Mouse (Mus musculus): ENCODE measurements around the gene Itgal. TPM values are rescaled to one million over a fixed set of nuclear protein-coding genes. Genes with fewer than 3 reads are reported as not detected.

The Itgal gene
- total and polyA plus RNA-seq, 3 experiments: 0.92 to 9.7 TPM; not detected in 1

DNA sequence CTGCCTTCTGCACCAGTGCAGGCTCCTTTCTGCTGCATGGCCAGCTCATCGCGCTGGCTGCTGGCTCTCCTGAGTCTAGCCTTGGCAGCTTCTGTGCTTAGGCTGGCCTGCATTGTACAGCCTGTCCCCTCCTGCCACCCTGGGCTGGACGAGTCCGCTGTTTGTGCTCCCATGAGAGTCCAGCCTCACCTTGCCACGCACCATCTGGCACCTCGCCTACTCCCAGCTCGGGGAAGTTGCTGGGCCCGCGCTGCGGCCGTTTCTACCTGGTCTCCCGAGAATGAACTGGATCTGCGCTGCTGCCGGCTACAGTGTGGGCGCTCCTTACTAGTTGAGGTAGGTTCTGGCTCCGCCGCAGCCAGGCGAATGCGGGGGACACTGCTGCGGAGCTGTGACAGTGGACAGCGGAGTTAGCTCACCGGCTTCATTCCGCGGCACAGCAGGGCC is 67.4 kb downstream of the Itgal start (continued):
- TF ChIP-seq RCOR1 (IDR thresholded peaks at IDR 0.05; ENCODE audit: low read depth, low read length) (no peak), KAT2A (conservative IDR thresholded peaks at IDR 0.05; ENCODE audit: low read depth, low read length) (no peak)

DNA sequence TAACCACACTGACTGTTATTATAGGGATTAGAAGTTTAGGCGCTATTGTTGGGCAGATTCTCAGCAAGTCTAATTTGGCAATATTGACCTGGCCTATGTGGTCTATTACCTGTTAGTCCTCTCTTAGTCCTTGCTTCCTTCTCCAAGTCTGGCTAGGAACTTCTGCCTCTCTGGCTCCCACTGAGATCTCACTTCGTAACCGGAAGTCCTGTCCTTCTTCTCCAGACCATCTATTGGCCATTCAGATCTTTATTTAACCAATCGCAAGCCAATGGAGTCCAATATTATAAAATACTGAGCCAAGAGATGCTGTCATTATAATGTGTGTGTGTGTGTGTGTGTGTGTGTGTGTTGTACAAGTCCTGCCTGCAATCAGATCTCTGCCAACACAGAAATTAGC is 68.1 kb downstream of the Itgal start:
- Histone ChIP-seq H3K9ac (ENCODE audit: control insufficient read depth, low read depth, low read length, poor library complexity, severe bottlenecking) (no peak overlapping the region), H3K36me3 (ENCODE audit: control insufficient read depth in 1 of 2, insufficient read depth in 2 of 2, low read length in 2 of 2) (peaks cover 0 to 3% of the 10 kb centered on the region in 2 experiments; a peak in 1 of 4 replicates), H3K4me3 (ENCODE audit: control insufficient read depth in 1 of 2, insufficient read depth in 1 of 2, low read depth in 2 of 2, low read length in 2 of 2) (no peak overlapping the region), H3K4me1 (ENCODE audit: control insufficient read depth in 1 of 2, insufficient read depth in 2 of 2, low read length in 2 of 2) (0 out of 4 replicates have a peak, but pooled peaks cover 4% of the 10 kb centered on the region in 2 experiments), H3K79me2 (ENCODE audit: control insufficient read depth, insufficient read depth, low read length, poor library complexity) (no peaks in the 10 kb centered on the region), H3K27me3 (ENCODE audit: control insufficient read depth in 1 of 2, insufficient read depth in 2 of 2, low read length in 2 of 2) (no peaks in the 10 kb centered on the region), H3K9me3 (replicated peaks; ENCODE audit: insufficient read depth, low read length) (no peaks in the 10 kb centered on the region), H3K27ac (ENCODE audit: control insufficient read depth, low read depth, low read length) (no peak overlapping the region)
- DNase-seq (ENCODE audit: low read depth, low spot score): no peak
- TF ChIP-seq POLR2AphosphoS5 (IDR thresholded peaks at IDR 0.05; ENCODE audit: borderline replicate concordance, low read depth, low read length): no peak
- no peak for TF ChIP-seq RCOR1 (IDR thresholded peaks at IDR 0.05; ENCODE audit: low read depth, low read length)
- no peak for TF ChIP-seq TCF12 (IDR thresholded peaks at IDR 0.05; ENCODE audit: low read depth, low read length)
- TF ChIP-seq CHD1 (IDR thresholded peaks at IDR 0.05; ENCODE audit: low read depth, low read length): no peak
- TF ChIP-seq JUND (IDR thresholded peaks at IDR 0.05; ENCODE audit: low read depth, low read length): no peak
- TF ChIP-seq MXI1 (IDR thresholded peaks at IDR 0.05; ENCODE audit: low read depth, low read length): no peak
- TF ChIP-seq KAT2A (conservative IDR thresholded peaks at IDR 0.05; ENCODE audit: low read depth, low read length): no peak
- TF ChIP-seq GATA1 (IDR thresholded peaks at IDR 0.05; ENCODE audit: low read depth, low read length): no peak
- no peak for TF ChIP-seq USF1 (IDR thresholded peaks at IDR 0.05; ENCODE audit: low read depth, low read length)
- TF ChIP-seq HCFC1 (IDR thresholded peaks at IDR 0.05; ENCODE audit: low read depth, low read length): no peak
- TF ChIP-seq E2F4 (IDR thresholded peaks at IDR 0.05; ENCODE audit: borderline replicate concordance, low read depth, low read length): no peak
- no peak for TF ChIP-seq TAL1 (IDR thresholded peaks at IDR 0.05; ENCODE audit: low read length)
- no peak for TF ChIP-seq USF2 (IDR thresholded peaks at IDR 0.05; ENCODE audit: borderline replicate concordance in 1 of 2, insufficient read depth in 1 of 2, low read depth in 1 of 2, low read length in 2 of 2)
- no peak for TF ChIP-seq CTCF (IDR thresholded peaks at IDR 0.05 in 2 of 3, conservative IDR thresholded peaks at IDR 0.05 in 1 of 3; ENCODE audit: control insufficient read depth in 1 of 3, insufficient read depth in 1 of 3, low read depth in 2 of 3, low read length in 3 of 3, poor library complexity in 1 of 3, severe bottlenecking in 1 of 3)
- TF ChIP-seq RAD21 (IDR thresholded peaks at IDR 0.05; ENCODE audit: low read depth, low read length): no peak
- no peak for TF ChIP-seq MYC (IDR thresholded peaks at IDR 0.05; ENCODE audit: low read depth, low read length)
- TF ChIP-seq SIN3A (IDR thresholded peaks at IDR 0.05; ENCODE audit: low read length): no peak
- no peak for TF ChIP-seq ETS1 (IDR thresholded peaks at IDR 0.05; ENCODE audit: low read depth, low read length)

DNA sequence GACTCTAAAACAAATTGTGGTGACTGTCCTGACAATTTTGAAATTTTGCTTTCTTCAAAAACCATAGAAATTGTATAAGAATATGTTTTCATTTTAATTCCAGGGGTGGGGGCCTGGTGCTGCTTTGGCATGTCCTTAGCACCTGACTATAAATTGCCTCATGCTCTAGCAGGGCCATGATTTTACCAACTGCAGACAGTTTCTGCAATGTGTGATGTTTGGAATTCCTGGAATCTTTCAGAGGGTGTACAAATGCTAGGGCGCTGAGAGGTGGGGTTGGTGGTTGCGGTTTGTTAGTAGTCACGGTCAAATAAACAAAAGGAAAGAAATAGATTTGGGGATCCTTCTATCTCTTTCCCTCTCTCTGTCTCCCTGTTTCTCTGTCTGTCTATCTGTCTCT is 70.2 kb downstream of the Itgal start:
- H3K9ac ChIP-seq (ENCODE audit: control insufficient read depth, low read depth, low read length, poor library complexity, severe bottlenecking): no peak overlapping the region
- peaks cover 5 to 9% of the 10 kb centered on the region in 2 experiments for H3K4me1 ChIP-seq (ENCODE audit: control insufficient read depth in 1 of 2, insufficient read depth in 2 of 2, low read length in 2 of 2)
- no peak overlapping the region for H3K4me3 ChIP-seq (ENCODE audit: control insufficient read depth in 1 of 2, insufficient read depth in 1 of 2, low read depth in 2 of 2, low read length in 2 of 2)
- DNase-seq (ENCODE audit: low read depth, low spot score): no peak
- TF ChIP-seq ELF1 (IDR thresholded peaks at IDR 0.05; ENCODE audit: low read depth, low read length): no peak
- no peak for TF ChIP-seq TBP (IDR thresholded peaks at IDR 0.05; ENCODE audit: low read depth, low read length)
- no peak for TF ChIP-seq SMC3 (IDR thresholded peaks at IDR 0.05; ENCODE audit: low read depth, low read length)
- no peaks in the 10 kb centered on the region for H3K27me3 ChIP-seq (ENCODE audit: control insufficient read depth in 1 of 2, insufficient read depth in 2 of 2, low read length in 2 of 2)
- no peaks in the 10 kb centered on the region for H3K9me3 ChIP-seq (replicated peaks; ENCODE audit: insufficient read depth, low read length)
- peaks cover 0 to 8% of the 10 kb centered on the region in 2 experiments; a peak in 2 of 4 replicates for H3K36me3 ChIP-seq (ENCODE audit: control insufficient read depth in 1 of 2, insufficient read depth in 2 of 2, low read length in 2 of 2)
- no peak overlapping the region for H3K27ac ChIP-seq (ENCODE audit: control insufficient read depth, low read depth, low read length)
- no peaks in the 10 kb centered on the region for H3K79me2 ChIP-seq (ENCODE audit: control insufficient read depth, insufficient read depth, low read length, poor library complexity)

All from MEL (cell line).